Mouse (Mus musculus): ENCODE results near the gene Echdc3. TPM values are rescaled to one million over a fixed set of nuclear protein-coding genes. Genes with fewer than 3 reads are reported as not detected.

Echdc3 gene
- total RNA-seq, 2 experiments from 2014 or later = 30.8 to 32.2 TPM

- DNase-seq = no peak
These were observed 44.3 kb downstream of the Echdc3 start for GRCm38 (mm10) chr2:6168560-6168959.

- peak; percentile 64 to 90 for DNase-seq
These were observed 44.8 kb downstream of the Echdc3 start for GRCm38 (mm10) chr2:6167843-6168558.

- peak; percentile 18 to 32 for DNase-seq
These were observed 47.1 kb downstream of the Echdc3 start for GRCm38 (mm10) chr2:6165771-6166170.

- no peak for DNase-seq
These were observed 48.1 kb downstream of the Echdc3 start for GRCm38 (mm10) chr2:6164606-6165290.

DNA sequence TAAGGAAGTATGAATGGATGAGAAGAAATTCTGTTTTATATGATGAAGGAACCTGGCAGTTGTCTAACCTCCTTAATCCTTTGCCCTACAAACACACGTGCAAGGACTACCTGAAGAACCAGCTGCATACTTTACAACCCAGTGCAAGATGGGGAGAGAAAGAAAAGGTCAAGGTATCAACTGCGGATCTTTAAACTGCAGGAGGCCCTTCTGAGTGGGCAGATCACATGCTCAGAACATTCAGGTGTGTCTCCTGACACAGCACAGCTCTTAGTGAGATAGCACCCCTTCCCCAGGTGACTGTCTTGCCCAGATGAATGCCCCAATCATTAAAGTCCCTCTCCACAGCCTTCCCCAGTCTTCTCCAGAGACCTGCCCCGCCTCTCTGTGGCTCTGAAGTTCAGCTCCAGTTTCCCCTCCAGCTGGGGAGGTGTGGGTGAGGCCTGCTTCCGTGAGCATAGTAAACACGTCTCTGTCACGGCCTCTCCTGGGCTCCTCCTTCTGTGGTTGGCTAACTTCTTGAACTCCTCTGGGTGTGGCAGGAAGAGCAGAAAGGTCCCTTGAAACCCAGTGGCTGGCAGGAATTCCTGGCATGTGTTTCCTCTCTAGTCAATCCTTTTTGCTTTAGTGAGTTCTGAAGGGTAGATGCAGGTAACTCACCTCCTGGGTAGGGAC, 50.3 kb downstream of the Echdc3 start:
- DNase-seq = peak in 1 of 2 experiments; percentile 26

GRCm38 (mm10) chr2:6159735-6160134, 53.1 kb downstream of the Echdc3 start:
- no peak for DNase-seq

DNA sequence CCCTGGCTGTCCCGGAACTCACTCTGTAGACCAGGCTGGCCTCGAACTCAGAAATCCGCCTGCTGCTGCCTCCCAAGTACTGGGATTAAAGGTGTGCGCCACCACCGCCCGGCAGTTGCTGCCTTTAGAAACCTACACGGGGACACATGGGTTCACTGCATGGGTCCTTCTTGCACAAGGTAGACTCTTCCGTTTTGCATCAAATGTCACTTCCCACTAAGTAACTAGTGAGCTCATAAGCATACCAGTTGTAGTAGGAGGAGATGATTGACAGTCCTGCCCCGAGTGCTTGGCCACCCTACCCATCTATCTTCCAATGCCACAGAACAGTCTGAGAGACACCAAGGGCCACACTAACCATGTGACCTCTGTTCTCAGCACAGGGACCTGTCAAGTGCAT, 53.6 kb downstream of the Echdc3 start:
- no peak for DNase-seq

GRCm38 (mm10) chr2:6157635-6158034, 55.2 kb downstream of the Echdc3 start:
- no peak for DNase-seq

- DNase-seq = no peak
These were observed 55.6 kb downstream of the Echdc3 start for GRCm38 (mm10) chr2:6157208-6157607.

GRCm38 (mm10) chr2:6149801-6150200, 63.0 kb downstream of the Echdc3 start:
- no peak for DNase-seq

GRCm38 (mm10) chr2:6146901-6147300, 65.9 kb downstream of the Echdc3 start:
- no peak for DNase-seq

- DNase-seq = no peak
These were observed 66.6 kb downstream of the Echdc3 start for GRCm38 (mm10) chr2:6146257-6146656.

DNA sequence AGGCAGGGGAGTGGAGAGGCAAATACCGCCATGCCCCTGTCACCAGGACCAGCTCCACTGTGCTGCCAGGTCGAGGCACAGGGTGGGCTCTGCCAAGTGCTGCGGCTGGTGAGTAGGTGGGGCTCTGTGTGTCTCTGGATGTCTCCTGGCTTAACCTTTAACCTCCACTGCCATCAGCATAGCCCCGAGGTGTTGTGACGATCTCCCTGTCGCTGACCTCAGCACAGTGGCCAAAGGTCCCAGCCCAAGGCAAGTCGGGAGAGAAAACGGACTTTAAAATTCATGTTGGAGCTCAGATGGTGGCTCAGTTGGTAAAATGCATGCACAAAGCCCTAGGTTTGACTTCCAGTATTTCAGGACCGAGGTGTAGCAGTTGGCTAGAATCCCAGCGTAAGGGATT, 67.2 kb downstream of the Echdc3 start:
- DNase-seq = no peak

DNA sequence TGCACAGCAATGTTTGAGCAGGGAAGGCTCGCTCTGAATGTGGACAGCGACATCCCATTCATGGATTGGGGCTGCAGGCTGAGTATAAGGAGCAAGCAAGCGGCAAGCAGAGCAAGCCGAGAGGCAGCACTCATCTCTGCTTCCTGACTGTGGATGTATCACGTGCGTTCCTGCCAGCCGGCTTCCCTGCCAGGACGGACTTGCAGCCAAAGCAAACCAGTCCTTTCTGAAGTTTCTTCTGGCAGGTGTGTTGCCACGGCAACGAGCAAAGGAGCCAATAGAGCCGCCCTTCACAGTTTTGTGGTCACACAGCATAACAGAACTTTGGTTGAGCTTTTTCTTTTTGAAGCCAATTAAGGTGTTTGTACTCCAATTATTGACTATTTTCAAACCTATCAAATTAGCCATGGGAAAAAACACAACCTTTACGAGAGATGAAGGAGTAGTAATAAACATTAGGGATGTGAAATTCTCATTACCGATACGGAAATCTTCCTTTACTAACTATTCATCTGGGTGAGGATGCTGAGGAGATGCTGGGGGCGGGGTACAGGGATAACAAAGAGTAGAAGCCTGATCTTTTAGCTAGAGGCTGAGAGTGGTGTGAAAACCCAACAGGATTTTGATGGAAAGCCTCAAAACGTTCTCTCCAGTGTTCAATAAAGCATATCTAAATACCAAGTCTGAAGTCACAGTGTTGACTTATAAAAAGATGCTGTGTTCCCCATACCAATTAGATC, 69.7 kb downstream of the Echdc3 start:
- no peak for DNase-seq

- no peak for DNase-seq
These were observed 72.2 kb downstream of the Echdc3 start for GRCm38 (mm10) chr2:6140572-6141161.

Other genes with a start within 250 kb of the Echdc3 start
- 10 to 100 TPM; 20.2 to 24.3 TPM for gene Proser2, start 82.8 kb downstream of the Echdc3 start, total RNA-seq (2021)
- gene Usp6nl, start 109.6 kb upstream of the Echdc3 start, total RNA-seq (2021) = 1 to 10 TPM; 6.2 to 6.6 TPM